Mouse (Mus musculus) midbrain, embryonic 14.5 days (tissue): ENCODE results near the gene 2210010C04Rik. TPM values are rescaled to one million over a fixed set of nuclear protein-coding genes. Genes with fewer than 3 reads are reported as not detected.
"Not testable (repeated sequence)": the region's sequence is repeated elsewhere in the genome, so short reads cannot be mapped to it uniquely, and the experiment has no call there.

Experiments used
- ATAC-seq: fragments of 200-750 bp; cut with Nextera tagmentation; 2 replicates; pipeline ENCODE4 v1.8.0; 2017; ENCODE audit warnings: moderate number of reproducible peaks, moderate library complexity; ENCODE audit not compliant: low FRiP score, low TSS enrichment
- DNase-seq: peaks from one replicate; pipeline ENCODE4 v3.0.0-alpha.2; 2015
- H3K27ac ChIP-seq: fragments of 300-500 bp; sonication (generic); replicated peaks from 2 replicates; pipeline ENCODE4 v1.5.1; 2014; ENCODE audit warnings: mild to moderate bottlenecking, low read depth, low read length, moderate library complexity
- H3K27me3 ChIP-seq: fragments of 300-500 bp; sonication (generic); 2 replicates; pipeline ENCODE4 v1.6.1; 2014; ENCODE audit warnings: low read length, control low read depth, mixed read lengths; ENCODE audit not compliant: control insufficient read depth, insufficient read depth
- H3K36me3 ChIP-seq: fragments of 300-500 bp; sonication (generic); 2 replicates; pipeline ENCODE4 v1.6.1; 2014; ENCODE audit warnings: low read length, control low read depth; ENCODE audit not compliant: control insufficient read depth, insufficient read depth
- H3K4me1 ChIP-seq: fragments of 300-500 bp; sonication (generic); 2 replicates; pipeline ENCODE4 v1.6.1; 2014; ENCODE audit warnings: mild to moderate bottlenecking, antibody characterized with exemption, low read length, control low read depth; ENCODE audit not compliant: control insufficient read depth, insufficient read depth
- H3K4me2 ChIP-seq: fragments of 300-500 bp; sonication (generic); 2 replicates; pipeline ENCODE4 v1.6.1; 2014; ENCODE audit warnings: mild to moderate bottlenecking, low read length, moderate library complexity
- H3K4me3 ChIP-seq: fragments of 300-500 bp; sonication (generic); replicated peaks from 2 replicates; pipeline ENCODE4 v1.5.1; 2014; ENCODE audit warnings: low read depth, low read length
- H3K9ac ChIP-seq: fragments of 300-500 bp; sonication (generic); replicated peaks from 2 replicates; pipeline ENCODE4 v1.6.1; 2014; ENCODE audit warnings: mild to moderate bottlenecking, low read length, moderate library complexity
- H3K9me3 ChIP-seq: fragments of 300-500 bp; sonication (generic); 2 replicates; pipeline ENCODE4 v1.6.1; 2016; ENCODE audit warnings: low read length, control low read depth, mixed read lengths; ENCODE audit not compliant: control insufficient read depth
- WGBS: fragments of 180-500 bp; shearing (Covaris S2); extraction: QIAGEN DNeasy Blood & Tissue Kit; methylation state at CpG from one replicate; pipeline ENCODE4 v1.1.7; 2014; 5-methylcytosine and 5-hydroxymethylcytosine counted together
- polyA plus RNA-seq: library from polyadenylated mRNA; unstranded; fragments of >200 nt; fragmentation: Nextera tagmentation; extraction: Ambion mirVana; gene quantifications from 2 replicates; pipeline ENCODE4 v1.2.1, GENCODE M21; 2014

Gene 2210010C04Rik
- polyA plus RNA-seq, 1 experiment from 2014 or later, result not detected

GRCm38 (mm10) chr6:41032802-41033201 lies 2.5 kb downstream of the 2210010C04Rik start:
- no peak overlapping the region for H3K27ac ChIP-seq
- no peaks in the 10 kb centered on the region for H3K27me3 ChIP-seq
- ATAC-seq (no peak), DNase-seq (no peak)
- no peaks in the 10 kb centered on the region for H3K36me3 ChIP-seq
- no peaks in the 10 kb centered on the region for H3K4me1 ChIP-seq
- H3K9me3 ChIP-seq, result no peaks in the 10 kb centered on the region
- no peak overlapping the region for H3K4me3 ChIP-seq
- H3K9ac ChIP-seq, result no peak overlapping the region
- WGBS, result 86% methylated on average over 6 of the region's 6 CpGs
- no peak overlapping the region for H3K4me2 ChIP-seq

DNA sequence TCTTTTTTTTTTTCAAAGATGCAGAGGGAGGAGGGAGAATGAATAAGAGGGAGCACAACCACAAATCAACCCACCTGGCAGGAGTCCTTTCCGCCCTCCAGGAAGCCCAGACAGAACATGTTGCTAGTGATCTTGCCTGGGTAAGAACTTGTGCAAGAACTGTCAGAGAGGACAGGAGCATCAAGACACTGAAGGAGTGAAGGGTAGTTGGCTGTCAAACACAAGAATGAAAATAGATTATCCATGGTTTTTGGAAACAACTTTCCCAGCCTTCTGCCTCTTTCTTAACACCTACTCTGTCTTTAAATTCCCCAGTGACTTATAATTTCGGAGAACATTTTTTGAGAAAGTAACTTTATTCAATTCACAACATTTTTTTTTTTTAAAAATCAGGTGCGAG lies 3.1 kb downstream of the 2210010C04Rik start:
- 92% methylated on average over 3 of the region's 3 CpGs for WGBS
- Histone ChIP-seq H3K9ac (no peak overlapping the region), H3K27ac (no peak overlapping the region), H3K36me3 (no peaks in the 10 kb centered on the region), H3K4me1 (no peaks in the 10 kb centered on the region), H3K27me3 (no peaks in the 10 kb centered on the region), H3K4me2 (no peak overlapping the region), H3K9me3 (no peaks in the 10 kb centered on the region), H3K4me3 (no peak overlapping the region)
- DNase-seq (no peak), ATAC-seq (no peak)

GRCm38 (mm10) chr6:41030821-41031220 lies 4.5 kb downstream of the 2210010C04Rik start:
- no peak for ATAC-seq
- 95% methylated on average over 3 of the region's 3 CpGs for WGBS
- Histone ChIP-seq H3K4me1 (no peaks in the 10 kb centered on the region), H3K27ac (no peak overlapping the region), H3K27me3 (no peaks in the 10 kb centered on the region), H3K9ac (no peak overlapping the region), H3K9me3 (no peaks in the 10 kb centered on the region), H3K4me3 (no peak overlapping the region), H3K36me3 (no peaks in the 10 kb centered on the region), H3K4me2 (no peak overlapping the region)
- DNase-seq, result no peak

- ATAC-seq, result no peak
Measured at GRCm38 (mm10) chr6:41027053-41027452, 8.3 kb downstream of the 2210010C04Rik start.

DNA sequence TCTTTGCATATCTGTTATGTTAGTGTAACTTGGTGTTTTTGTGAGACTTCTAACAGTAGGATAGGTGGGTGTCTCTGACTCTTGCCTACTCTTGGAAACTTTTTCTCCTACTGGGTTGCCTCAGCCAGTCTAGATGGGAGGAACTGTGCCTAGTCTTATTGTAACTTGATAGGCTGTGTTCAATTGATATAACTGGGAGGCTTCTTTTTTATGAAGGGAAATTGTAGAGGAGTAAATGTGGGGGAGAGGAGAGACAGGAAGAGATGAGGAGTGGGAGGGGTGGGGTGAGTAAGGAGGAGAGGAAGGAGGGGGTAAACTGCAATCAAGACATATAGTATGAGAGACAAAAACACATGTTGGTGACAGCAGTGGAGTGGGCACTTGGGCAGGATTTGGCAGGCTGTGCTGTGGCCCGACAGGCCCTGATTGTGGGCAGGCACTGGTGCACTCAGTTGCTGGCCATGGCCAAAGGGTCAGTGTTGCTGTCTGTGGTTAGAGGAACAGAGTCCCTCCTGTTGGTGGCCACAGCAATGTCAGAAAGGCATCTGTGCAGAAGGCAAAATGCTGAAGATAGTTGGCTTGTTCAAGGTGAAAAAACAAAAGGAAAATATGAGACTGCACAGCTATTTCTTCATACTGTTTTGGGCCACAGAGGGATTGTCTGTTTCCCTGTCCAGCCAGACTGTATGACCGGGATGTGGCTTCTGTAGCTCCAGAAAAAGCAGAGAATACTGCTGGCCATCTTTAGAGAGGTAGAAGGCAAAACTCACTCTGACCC lies 9.2 kb downstream of the 2210010C04Rik start:
- no peak overlapping the region for H3K9ac ChIP-seq
- no peak overlapping the region for H3K4me3 ChIP-seq
- ATAC-seq (no peak), DNase-seq (no peak)
- no peak overlapping the region for H3K27ac ChIP-seq
- 74% methylated on average over 2 of the region's 2 CpGs for WGBS
- no peaks in the 10 kb centered on the region for H3K4me1 ChIP-seq
- no peaks in the 10 kb centered on the region for H3K27me3 ChIP-seq
- no peak overlapping the region for H3K4me2 ChIP-seq
- H3K36me3 ChIP-seq, result no peaks in the 10 kb centered on the region
- no peaks in the 10 kb centered on the region for H3K9me3 ChIP-seq

More at GRCm38 (mm10) chr6:41027053-41027452, 8.3 kb downstream of the 2210010C04Rik start:
- Histone ChIP-seq H3K9me3 (no peaks in the 10 kb centered on the region), H3K9ac (no peak overlapping the region), H3K36me3 (no peaks in the 10 kb centered on the region), H3K4me2 (no peak overlapping the region), H3K27me3 (no peaks in the 10 kb centered on the region), H3K4me1 (no peaks in the 10 kb centered on the region), H3K4me3 (no peak overlapping the region), H3K27ac (no peak overlapping the region)
- 49% methylated on average over 2 of the region's 2 CpGs for WGBS
- no peak for DNase-seq

- no peak overlapping the region for H3K4me3 ChIP-seq
- no peaks in the 10 kb centered on the region for H3K27me3 ChIP-seq
- ATAC-seq (no peak), DNase-seq (no peak)
- H3K4me2 ChIP-seq, result no peak overlapping the region
- H3K9me3 ChIP-seq, result no peaks in the 10 kb centered on the region
- no peak overlapping the region for H3K9ac ChIP-seq
- H3K36me3 ChIP-seq, result no peaks in the 10 kb centered on the region
- no peaks in the 10 kb centered on the region for H3K4me1 ChIP-seq
- no peak overlapping the region for H3K27ac ChIP-seq
- WGBS, result 89% methylated on average over 2 of the region's 2 CpGs
Measured at GRCm38 (mm10) chr6:41019140-41019539, 16.2 kb downstream of the 2210010C04Rik start.

GRCm38 (mm10) chr6:41018629-41019028 lies 16.7 kb downstream of the 2210010C04Rik start:
- ATAC-seq, result no peak
- 92% methylated on average over 2 of the region's 2 CpGs for WGBS

DNA sequence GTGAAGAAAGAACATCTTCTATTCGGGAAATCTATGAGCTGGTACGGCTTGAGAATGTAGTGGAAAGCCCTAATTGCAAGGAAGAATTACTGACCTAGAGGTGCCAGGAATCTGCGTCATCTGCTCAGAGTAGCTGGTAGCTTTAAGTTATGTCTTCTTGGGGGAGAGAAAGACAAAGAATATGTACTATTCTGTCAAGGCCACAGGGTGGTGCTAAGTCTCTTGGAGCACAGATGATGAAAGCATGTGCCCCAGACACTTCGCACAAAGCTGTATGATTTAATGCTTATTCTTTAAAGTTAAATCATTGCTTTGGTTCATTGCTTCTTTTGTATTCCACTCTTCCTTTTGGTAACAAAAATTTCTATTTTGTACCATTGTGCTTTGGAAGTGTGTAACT lies 20.2 kb downstream of the 2210010C04Rik start:
- H3K9ac ChIP-seq, result no peak overlapping the region
- H3K4me1 ChIP-seq, result no peaks in the 10 kb centered on the region
- DNase-seq (peak; percentile 13), ATAC-seq (no peak)
- no peak overlapping the region for H3K4me2 ChIP-seq
- H3K27ac ChIP-seq, result no peak overlapping the region
- 71% methylated on average over 4 of the region's 4 CpGs for WGBS
- no peak overlapping the region for H3K4me3 ChIP-seq
- no peaks in the 10 kb centered on the region for H3K27me3 ChIP-seq
- H3K9me3 ChIP-seq, result no peaks in the 10 kb centered on the region
- no peaks in the 10 kb centered on the region for H3K36me3 ChIP-seq

More at GRCm38 (mm10) chr6:41018629-41019028, 16.7 kb downstream of the 2210010C04Rik start:
- no peaks in the 10 kb centered on the region for H3K36me3 ChIP-seq
- H3K27me3 ChIP-seq, result no peaks in the 10 kb centered on the region
- no peak overlapping the region for H3K27ac ChIP-seq
- no peak overlapping the region for H3K4me2 ChIP-seq
- DNase-seq, result no peak
- no peak overlapping the region for H3K9ac ChIP-seq
- H3K4me1 ChIP-seq, result no peaks in the 10 kb centered on the region
- no peak overlapping the region for H3K4me3 ChIP-seq
- H3K9me3 ChIP-seq, result no peaks in the 10 kb centered on the region

DNA sequence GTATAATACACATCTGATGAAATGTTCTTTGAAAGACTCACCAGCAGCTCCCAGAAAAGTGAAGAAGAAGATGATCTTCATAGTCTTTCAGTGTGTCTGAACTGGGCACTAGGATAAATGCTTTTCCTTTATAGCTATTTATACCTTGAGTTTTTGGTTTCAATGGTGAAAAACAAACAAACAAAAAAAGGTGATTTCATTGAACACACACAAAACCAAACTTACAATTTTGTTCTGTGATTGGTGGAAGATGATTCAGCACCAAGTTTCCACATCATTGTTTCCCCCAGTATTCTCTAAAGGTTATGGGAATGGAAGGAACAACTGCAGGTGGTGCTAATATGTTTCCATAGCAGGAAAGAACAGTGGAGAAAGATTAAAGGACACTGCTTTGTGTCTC lies 35.9 kb downstream of the 2210010C04Rik start, which contains the start of gene Gm2663:
TSS of gene Gm2663 (minus strand) at position 101 of the 400 bp plus-strand sequence.
- not testable (repeated sequence) for H3K4me1 ChIP-seq, H3K27me3 ChIP-seq, H3K9ac ChIP-seq, H3K27ac ChIP-seq, H3K4me2 ChIP-seq, DNase-seq, ATAC-seq, H3K36me3 ChIP-seq, H3K9me3 ChIP-seq, H3K4me3 ChIP-seq
